Mouse (Mus musculus) yolk sac, embryonic 10.5 days (tissue): Measurements from ENCODE around the gene Trim7.
A peak's percentile ranks its signal among the peaks of the same experiment; 100 is the strongest.
"Not testable (repeated sequence)": the region's sequence is repeated elsewhere in the genome, so short reads cannot be mapped to it uniquely, and the experiment has no call there.

Source experiments
- DNase-seq: peaks from one replicate; pipeline ENCODE4 v3.0.0-alpha.2; 2017; ENCODE audit warnings: low spot score

Gene Trim7

DNA sequence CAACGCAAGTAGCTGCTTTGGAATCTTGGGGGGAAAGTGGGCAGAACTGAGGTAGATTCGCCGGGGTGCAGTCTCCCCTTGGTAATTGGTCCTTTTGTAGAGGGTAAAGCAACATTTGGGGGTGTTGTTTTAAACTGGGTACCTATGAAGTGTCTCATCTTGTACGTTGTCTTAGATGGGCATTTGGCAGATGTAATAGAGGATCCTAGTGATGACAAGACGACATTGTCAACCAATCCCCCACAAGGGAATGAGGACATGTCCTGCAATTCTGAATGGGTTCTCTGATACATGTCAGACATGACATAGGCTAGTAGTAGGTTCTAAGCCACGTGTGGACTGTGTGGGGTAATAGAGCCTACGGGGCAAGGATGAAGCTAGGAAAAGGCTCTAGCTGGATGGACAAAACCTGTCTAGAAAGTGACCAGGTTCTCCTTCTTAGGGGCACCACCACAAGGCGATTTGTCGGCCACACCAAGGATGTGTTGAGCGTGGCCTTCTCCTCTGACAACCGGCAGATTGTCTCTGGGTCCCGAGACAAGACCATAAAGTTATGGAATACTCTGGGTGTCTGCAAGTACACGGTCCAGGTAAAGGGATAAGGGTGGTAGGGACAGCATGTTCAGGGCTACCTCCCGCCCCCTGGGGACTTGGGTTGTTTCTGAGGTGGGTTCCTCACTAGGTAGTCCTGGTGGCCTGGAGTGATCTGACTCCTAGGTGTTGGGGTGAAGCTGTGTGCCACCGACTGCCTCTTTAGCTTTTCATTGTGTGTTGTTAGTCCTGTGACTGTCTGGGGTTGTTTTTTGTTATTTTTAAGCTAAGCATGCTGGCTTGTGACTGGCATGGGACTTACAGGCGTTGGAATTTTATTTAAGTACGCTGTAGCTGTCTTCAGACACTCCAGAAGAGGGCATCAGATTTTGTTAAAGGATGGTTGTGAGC, 23.8 kb upstream of the Trim7 start:
- DNase-seq, result no peak

DNA sequence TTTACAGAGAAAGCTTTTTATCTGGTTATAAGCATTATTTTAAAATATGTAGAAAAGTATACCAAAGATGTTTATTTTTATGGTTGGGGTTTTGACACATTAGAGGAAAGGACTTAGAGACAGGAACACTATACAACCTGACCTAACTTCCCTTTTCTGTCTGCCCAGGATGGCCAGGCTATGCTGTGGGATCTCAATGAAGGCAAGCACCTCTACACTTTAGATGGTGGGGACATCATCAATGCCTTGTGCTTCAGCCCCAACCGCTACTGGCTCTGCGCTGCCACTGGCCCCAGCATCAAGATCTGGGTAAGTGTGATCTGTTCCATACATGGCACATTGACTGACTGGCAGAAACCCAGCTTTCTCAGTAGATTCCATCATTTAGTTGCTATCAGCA, 22.0 kb upstream of the Trim7 start:
- DNase-seq, result no peak

DNA sequence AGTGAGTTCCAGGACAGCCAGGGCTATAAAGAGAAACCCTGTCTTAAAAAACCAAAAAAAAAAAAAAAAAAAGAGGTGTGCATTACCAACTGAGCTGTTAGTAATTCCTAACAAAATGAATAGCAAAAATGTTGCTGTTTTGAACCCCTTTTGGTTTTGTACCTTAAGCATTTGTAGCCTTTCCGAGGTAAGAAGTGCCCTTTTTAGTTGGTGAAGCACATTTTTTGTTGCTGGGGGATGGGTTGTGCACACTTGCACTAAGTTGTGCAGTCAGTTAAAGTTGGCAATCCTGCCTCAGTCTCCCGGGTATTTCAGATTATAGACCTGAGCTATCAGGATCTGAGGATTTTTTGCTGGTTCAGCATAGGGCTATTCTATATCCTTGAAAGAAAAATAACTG, 21.0 kb upstream of the Trim7 start:
- DNase-seq, result no peak

DNA sequence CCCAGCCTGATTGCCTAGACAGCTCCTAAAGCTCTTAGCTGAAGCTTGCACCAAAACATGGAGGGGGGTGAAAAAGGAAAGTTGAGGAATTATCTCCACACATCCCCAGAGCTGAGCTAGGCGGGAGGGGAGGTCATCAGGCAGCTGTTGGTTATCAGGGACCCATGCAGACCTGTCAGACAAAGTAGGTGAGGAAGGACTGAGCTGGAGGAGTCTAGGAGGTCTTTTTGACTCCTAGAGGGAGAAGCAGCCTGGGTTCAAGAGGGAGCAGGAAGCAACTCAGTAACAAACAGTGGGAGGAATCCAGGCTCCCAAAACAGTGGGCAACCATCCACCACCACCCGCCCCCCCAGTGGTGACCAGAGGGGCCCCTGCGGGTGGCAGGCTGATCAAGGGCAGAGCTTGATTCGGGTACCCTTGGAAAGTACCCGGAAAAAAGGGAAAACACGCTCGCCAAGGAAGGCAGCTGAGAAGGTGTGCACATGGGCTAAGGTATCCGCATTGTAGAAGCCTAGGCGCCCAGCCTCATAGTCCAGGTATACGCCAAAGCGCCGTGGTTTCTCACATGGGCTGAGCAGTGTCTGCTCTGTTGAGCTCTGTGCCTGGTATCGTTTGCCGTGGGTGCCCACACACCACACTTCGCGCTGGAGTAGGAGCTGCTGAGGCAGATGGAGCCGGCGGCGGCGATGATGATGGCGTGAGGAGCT, 18.9 kb upstream of the Trim7 start:
- DNase-seq, result no peak

DNA sequence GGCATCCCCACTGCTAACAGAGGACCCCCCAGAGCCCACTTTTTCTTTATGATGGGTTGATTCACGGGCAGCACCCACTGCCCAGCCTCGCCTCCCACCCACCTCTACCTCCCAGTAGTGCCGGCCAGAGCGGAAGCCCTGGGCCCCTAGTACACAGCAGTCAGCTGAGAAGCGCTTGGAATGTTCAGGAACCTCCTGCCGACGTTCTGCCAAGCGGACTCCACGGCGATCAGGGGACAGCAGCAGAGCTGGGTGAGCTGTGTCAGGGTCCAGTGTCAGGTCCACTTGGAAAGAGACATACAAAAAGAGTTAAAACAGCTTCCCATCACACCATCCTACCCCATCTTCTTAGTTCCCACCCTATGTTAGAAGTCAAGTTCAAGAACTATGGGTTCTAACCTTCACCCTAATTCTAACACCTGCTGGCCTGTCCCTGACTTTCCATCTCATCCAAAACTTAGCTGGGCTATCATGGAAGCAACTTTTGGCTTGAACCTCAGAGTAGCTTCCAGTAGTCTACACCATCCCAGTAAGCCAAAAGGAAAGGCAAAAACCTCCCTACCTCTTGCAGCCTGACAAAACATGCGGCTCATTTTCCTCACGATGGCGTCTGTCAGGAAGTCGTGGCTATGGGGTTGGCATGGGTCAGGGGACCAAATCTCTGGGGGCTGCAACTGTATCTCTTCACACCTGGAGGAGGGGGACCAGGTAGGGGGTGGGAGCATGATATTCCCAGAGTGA, 18.2 kb upstream of the Trim7 start:
- no peak for DNase-seq

DNA sequence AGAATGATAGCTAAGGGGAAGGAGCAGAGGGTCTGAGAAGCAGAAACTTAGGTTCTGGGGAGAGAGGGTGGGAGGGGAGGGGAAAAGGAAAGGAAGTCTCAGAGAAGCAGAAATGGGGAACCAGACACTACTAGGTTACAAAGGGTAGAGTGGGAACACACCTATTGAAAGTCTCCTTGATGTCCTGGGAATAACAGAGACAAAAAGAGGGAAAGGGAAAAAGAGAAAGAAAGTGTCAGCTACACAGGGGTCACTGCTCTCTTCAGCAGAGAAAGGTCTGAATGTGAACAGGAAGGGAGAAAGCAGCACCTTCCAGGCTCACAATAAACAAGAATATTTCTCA, 17.7 kb upstream of the Trim7 start:
- DNase-seq, result no peak

DNA sequence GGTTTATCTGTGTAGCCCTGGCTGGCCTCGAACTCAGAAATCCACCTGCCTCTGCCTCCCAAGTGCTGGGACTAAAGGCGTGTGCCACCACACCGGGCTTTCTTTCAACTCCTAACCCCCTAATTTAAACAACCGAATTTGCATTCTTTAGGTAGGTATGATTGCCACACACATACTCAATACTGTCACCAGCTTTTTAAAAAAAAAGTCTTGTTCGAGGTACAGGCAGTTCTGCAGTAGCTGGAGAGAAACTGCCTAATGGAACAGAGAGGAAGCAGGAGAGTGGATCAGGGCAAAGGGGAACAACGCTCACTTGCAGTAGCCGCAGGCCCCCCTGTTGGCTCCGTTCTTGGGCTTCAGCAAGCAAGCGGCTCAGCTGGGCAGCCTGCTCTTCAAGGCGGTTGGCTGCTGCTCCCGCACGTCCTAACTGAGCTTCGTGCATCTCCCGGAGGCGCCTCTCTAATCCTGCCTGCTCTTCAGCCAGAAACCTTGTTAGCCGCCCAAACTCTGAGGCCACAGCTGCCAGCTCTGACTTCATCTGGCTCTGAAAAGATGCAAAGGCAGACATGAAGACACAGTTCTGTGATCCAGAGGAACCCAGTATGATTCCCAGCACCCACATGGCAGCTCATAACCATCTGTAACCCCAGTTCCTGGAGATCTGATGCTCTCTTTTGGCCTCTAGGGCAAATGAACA, 17.1 kb upstream of the Trim7 start:
- no peak for DNase-seq

DNA sequence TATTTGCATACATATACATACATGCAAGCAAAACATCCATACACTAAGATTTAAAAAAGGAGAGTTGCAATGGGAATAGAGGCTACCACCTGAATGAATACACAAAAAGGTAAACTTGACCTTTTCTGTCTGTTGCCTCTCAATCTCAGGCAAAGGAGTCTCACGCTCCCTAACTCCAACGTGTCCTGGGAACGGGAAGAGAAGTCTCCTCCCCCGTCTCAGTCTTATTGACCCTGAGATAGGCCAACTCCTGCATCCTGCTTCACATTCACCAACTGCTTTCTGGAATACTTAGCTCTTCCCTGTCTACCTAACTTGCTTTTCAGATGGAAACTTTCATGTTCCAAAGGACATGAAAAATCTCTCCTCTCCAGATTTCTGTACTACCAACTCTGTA, 16.5 kb upstream of the Trim7 start:
- DNase-seq, result no peak

DNA sequence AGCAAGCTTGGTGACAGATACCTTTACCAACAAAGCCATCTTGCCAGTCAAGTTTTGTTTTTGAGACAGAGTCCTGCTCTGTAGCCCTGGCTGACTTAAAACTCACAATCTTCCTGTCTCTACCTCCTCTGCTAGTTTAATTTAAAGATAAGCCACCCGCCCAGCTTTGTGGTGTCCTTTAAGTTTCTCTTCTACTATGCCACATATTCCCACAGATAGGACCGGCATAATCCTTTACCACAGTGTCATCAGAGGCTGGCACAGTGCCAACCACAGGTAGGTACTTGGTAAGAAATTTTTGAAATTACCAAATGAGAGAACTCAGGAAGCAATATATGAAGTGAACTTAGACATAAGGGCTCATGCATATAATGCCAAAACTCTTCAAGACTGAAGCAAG, 15.8 kb upstream of the Trim7 start:
- DNase-seq, result no peak

DNA sequence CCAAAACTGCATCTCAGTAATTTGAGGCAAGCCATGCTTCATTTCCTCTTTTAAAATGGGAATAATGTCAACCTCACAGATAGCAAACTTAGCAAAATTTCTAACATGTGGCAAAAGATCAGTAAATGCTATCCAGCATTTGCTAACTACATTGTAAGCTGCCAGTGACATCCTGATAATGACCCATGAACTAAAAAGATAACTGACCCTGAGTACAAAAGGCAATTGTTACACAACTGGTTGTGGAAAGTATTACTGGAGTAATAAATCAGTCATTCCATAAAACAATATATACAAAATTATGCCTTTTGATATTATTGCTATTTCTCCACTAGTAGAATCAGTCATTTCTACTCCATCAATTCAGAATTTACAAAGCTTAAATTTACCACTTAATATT, 12.2 kb upstream of the Trim7 start:
- no peak for DNase-seq

DNA sequence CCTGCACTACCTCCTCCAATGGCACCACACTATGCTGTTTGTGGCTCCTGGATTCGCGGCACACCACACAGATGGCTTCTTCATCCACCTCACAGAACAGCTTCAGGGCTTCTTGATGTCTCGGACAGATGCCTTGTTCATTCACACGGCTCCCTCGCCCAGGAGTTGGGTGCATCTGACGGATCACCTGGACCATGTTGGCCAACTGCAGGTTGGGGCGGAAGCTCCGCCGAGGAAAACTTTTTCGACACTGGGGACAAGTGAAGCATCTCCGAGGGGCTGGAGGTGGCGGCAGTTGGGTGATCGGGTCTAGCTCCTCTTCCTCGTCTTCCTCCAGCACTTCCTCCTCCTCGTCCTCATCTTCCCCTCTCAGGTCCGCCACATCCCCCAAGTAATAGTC, 10.1 kb upstream of the Trim7 start:
- no peak for DNase-seq

DNA sequence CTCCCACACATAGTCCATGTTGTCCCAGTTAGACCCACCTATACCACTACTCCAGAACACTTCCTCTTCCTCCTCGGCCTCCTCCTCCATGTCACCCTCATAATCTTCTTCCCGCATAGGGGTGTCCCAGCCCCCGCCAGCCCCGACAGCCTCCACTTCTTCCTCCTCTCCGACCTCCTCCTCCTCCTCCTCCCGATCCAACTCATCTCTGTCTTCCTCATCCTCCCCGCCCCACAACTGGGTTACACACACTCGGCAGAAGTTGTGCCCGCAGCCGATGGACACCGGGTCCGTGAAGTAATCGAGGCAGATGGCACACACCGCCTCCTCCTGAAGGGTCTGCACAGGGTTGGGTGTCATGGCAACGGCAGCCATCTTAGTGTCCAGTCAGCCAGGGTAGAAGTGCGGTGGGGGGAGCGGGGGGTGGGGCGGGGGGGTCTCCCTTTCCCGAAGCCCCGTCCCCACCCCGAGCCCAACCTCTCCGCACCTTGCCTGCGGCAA, 9.6 kb upstream of the Trim7 start:
- no peak for DNase-seq

DNA sequence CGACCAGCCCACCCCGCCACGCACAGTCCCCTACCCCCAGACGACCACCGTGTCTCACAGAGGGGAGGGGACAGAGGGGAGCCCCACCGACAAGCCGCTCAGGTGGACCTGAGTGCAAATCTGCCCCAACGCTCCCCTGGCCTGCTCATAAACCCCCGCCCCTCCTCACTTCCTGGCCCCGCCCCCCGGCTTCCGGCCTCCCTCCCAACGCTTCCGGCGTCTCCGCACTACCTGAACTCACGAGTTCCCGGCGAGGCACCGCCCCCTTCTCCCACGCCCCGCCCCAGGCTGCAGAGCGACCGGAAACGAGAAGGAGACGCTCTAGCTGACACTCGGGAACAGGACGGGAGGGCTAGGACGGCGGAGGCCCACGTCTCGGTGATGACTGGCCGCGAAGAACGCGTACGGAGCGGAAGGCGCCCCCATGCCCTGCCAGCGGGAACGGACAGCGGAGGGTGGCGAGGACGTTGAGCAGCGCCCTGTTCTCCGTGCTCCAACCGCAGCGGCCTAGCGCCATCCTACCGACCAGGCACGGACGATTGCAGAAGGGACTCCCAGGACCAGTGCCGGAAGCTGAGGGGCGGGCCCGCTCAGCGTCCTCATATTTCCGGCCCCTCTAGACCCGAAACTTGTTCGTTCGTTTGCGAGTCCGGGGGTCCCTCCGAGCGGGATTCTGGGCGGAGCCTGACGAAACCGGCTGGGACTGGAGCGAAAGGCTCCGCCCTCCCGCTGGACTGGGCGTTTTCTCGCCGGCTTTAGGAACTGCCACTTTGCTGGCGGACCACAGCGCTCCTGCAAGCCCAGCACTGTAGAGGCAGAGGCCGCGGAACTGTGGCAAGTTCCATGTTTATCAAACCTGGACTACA, 8.9 kb upstream of the Trim7 start, which contains the start of gene Trim41:
Gene Trim41, minus strand, starts transcription at position 554 of the 866 bp plus-strand sequence.
- peak; percentile 100 for DNase-seq

DNA sequence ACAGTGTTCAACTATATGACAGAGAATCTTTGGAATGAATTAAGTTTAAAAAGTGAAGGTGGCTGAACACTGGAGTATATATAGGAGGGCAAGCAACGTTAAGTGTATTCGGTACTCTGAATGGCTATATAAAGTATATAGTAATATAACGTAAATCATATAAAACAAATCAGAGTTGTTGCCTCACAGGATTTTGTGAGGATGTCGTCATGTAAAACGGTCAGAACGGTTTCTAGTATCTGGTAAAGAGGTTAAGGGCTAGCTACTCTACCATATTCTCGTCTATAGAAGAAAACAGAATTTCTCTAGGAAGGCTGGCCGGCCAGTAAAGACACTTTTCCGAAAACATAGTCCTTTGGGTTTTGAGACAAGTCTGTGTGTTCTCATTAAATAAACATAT, 8.1 kb upstream of the Trim7 start:
- no peak for DNase-seq

DNA sequence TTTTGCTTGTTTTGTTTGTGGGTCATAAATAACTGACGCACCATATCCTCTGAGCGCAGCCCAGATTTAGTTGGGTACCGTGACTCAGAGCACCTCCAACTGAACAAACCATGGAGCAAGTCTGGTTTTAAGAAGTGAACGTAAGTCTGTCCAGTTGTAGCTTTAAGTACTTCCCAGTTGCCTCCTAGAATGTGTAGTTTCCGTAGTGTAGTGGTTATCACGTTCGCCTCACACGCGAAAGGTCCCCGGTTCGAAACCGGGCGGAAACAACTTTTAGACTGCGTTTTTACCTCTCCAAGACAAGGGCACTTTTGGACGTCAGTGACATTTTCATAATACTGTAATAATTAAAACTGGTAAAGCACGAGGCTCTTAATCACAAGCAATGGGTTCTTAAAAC, 7.6 kb upstream of the Trim7 start:
- peak; percentile 91 for DNase-seq

DNA sequence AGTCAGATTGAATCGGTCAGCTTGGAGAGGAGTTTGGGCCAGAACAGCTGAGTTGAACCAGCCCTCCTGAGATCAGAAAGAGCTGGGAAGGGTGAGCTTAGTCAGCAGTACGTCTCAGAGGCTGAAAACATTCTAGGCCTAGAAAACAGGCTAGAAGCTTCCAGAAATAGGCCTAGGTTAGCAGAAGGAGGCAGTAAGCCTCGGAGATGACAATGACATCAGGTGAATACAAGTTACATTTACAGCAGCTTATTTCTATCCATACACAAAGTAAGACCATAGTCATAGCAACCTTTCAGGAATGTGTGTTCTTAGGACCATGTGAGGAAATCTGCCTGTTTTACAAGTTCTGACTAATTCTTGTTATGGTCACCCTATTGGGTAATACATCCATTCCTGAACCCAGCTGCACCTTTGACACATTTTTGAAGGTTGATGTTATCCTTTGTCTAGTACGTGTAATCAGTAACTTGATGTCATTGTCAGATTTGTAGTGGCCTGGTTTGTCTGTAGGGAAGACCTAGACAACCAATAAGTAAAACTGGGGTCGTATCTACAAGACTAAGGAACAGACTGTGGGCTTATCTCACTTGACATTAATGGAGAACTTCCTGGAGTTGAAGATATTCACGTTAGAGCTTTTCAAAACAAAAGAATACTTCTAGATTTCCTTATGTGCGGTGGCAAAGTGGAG, 6.2 kb upstream of the Trim7 start:
- no peak for DNase-seq

DNA sequence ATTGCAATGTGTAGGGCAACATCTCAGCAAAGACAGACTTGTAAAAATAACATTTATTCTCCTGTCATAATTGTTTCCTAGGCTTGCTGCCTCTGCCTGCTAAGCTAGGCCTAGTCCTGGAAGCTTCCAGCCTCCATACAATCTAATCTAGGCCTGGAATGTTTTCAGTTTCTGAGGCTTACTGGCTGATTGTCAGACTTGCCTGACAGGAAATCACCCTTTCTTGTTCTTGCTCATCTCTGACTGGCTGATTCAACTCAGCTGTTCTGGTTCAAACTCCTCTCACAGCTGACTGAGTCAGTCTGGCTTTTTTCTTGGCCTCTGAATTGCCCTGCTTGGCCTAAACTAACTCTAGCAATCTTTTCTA, 5.6 kb upstream of the Trim7 start:
- DNase-seq, result no peak

DNA sequence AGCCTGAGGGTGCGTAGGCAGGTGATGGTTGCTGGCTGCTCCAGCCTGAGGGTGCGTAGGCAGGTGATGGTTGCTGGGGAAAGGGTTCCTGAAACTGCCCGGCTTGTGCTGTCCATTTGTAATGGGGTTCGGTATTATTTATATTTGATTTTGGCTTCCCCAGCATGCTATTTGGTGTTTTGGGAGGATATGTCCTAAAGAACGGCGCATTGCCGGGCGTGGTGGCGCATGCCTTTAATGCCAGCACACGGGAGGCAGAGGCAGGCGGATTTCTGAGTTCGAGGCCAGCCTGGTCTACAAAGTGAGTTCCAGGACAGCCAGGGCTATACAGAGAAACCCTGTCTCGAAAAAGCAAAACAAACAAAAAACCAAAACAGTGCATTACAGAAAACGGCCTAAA, 4.6 kb upstream of the Trim7 start:
- DNase-seq, result not testable (repeated sequence)

DNA sequence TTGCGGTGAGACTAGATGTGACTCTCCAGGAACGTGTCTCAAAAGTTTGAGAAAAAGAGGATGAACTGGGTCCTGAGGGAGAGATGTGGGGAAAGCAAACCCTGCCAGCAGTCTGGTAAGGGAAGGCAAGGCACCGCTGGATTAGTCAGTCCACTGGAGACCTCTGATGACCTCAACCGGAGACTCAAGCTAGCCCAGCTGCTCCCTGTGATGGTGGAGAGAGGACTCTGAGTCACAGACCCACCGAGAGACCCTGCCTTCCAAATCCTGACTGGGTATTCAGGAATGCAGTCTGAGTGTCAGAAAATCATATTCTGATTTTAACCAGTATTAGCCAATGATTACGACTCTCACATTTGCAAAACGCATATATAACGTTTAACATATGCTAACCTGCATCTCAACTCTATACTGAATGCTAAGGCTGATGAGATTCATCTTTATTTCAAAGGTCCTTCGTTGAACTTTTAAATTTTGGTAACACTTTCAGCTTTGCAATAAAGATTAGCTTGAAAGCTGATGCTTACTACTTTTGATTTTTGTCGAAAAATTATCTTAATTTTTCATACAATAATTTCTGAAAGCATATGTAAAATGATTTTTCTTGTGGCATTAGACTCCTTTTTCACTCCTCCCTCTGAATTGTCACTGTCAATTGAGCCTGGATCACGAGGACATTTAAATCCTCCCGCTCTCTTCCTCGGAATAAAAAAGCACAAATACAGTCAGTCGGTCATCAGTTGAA, 3.0 kb upstream of the Trim7 start:
- no peak for DNase-seq

DNA sequence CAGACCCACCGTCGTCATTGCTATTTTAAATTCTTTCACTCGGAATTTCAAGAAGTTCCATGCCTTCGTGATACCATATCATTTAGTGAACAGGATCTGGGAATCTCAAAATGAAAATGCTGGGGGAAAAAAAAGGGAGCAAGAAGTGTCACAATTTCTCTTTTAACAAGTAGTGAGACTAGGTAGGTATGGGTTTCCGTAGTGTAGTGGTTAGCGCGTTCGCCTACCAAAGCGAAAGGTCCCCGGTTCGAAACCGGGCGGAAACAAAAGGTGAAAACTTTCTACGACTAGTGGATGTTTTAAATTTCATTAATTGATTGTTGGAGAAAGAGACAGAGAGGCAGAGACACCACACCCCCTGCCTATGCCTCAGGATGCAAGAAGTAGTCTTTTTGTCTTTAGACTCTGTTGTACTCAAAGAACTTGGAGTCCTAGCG, 2.4 kb upstream of the Trim7 start:
- DNase-seq, result peak; percentile 87
